Mouse (Mus musculus) embryonic facial prominence, embryonic 14.5 days (tissue): ENCODE measurements at regions not wholly inside any gene's neighbourhood (a gene's known extent, or its start where the extent isn't known, plus 50 kb on each side); places are given as distances from the start of the nearest gene placed in this dataset.

Source experiments
- ATAC-seq: fragments of 200-750 bp; cut with Nextera tagmentation; 2 replicates; pipeline ENCODE4 v1.8.0; 2017; ENCODE audit warnings: low read depth, moderate number of reproducible peaks, moderate TSS enrichment
- DNase-seq: peaks from one replicate; pipeline ENCODE4 v3.0.0-alpha.2; 2015; ENCODE audit warnings: low spot score
- H3K27ac ChIP-seq: fragments of 300-500 bp; sonication (generic); replicated peaks from 2 replicates; pipeline ENCODE4 v1.5.1; 2014; ENCODE audit warnings: low read depth, mild to moderate bottlenecking, low read length, moderate library complexity
- H3K27me3 ChIP-seq: fragments of 300-500 bp; sonication (generic); replicated peaks from 2 replicates; pipeline ENCODE4 v1.6.1; 2014; ENCODE audit warnings: low read length; ENCODE audit not compliant: control insufficient read depth, insufficient read depth
- H3K36me3 ChIP-seq: fragments of 300-500 bp; sonication (generic); 2 replicates; pipeline ENCODE4 v1.6.1; 2014; ENCODE audit warnings: low read length, mixed read lengths; ENCODE audit not compliant: control insufficient read depth, insufficient read depth
- H3K4me1 ChIP-seq: fragments of 300-500 bp; sonication (generic); 2 replicates; pipeline ENCODE4 v1.6.1; 2014; ENCODE audit warnings: antibody characterized with exemption, low read length; ENCODE audit not compliant: control insufficient read depth, insufficient read depth
- H3K4me2 ChIP-seq: fragments of 300-500 bp; sonication (generic); 2 replicates; pipeline ENCODE4 v1.6.1; 2014; ENCODE audit warnings: low read depth, mild to moderate bottlenecking, low read length, moderate library complexity, mixed read lengths
- H3K4me3 ChIP-seq: fragments of 300-500 bp; sonication (generic); 2 replicates; pipeline ENCODE4 v1.5.1; 2014; ENCODE audit warnings: low read depth, mild to moderate bottlenecking, low read length
- H3K9ac ChIP-seq: fragments of 300-500 bp; sonication (generic); 2 replicates; pipeline ENCODE4 v1.6.1; 2014; ENCODE audit warnings: low read depth, mild to moderate bottlenecking, low read length, moderate library complexity, mixed read lengths
- H3K9me3 ChIP-seq: fragments of 300-500 bp; sonication (generic); 2 replicates; pipeline ENCODE4 v1.6.1; 2016; ENCODE audit warnings: low read length; ENCODE audit not compliant: control insufficient read depth
- WGBS: fragments of 180-500 bp; shearing (Covaris S2); extraction: QIAGEN DNeasy Blood & Tissue Kit; methylation state at CpG from one replicate; pipeline ENCODE4 v1.1.7; 2014; 5-methylcytosine and 5-hydroxymethylcytosine counted together

DNA sequence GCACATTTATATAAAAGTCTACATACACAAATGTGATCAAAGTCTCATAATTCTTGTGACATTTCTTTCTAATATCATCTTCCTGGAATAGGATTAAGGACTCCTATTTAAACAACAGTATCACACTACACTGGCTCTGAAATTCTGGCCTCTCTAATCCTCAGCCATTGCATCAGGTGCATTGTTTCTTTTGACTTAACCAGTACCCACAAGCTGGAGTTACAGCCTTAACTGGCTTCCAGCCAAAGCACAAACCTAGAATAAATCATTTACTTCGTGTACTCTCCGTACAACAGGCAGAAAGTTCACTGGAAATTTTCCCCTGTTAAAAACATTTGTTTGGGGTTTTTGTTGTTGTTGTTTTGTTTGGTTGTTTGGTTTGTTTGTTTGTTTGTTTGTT is 773.9 kb upstream of the Pcdh7 start:
- DNase-seq = peak; percentile 59
- Histone ChIP-seq H3K36me3 (no peaks in the 10 kb centered on the region), H3K4me1 (no peaks in the 10 kb centered on the region), H3K9ac (no peak overlapping the region), H3K4me2 (no peak overlapping the region), H3K27ac (no peak overlapping the region), H3K9me3 (no peaks in the 10 kb centered on the region), H3K27me3 (no peaks in the 10 kb centered on the region), H3K4me3 (no peak overlapping the region)
- 46% methylated on average over 2 of the region's 2 CpGs for WGBS
- ATAC-seq = peak; percentile 60; the same call in 1 of the 2 replicates

DNA sequence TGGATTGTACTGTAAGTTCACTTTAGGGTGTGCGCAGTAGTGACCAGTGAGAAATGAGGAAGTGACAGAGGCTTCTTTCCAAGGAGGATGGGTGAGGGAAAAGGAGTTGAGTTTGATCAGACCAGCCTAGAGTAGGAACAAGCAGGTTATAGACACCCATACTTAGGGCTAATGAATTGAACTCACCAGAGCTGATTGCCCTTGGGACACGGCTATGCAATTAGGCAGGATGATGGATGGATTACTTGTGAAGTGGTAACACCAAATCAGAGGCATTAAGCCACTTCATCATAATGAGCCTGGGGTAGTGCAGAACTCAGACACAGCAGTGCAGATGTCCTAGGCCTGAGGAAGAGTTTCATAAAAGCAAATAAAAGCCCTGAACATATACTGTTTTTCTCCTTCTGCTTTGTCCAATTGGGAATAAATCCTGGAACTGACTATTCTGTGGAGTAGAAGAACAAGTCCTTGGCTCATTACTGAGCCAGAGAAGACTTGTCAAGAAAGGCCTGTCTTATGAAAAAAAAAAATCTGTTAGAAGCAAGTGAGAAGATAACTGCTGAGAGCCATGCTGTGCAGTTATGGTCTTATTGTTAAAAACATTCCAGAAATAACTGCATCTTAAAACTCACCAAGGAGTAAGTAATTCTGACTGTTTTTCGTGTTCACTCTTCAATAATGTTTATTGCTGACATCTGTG is 764.8 kb upstream of the Pcdh7 start:
- H3K9ac ChIP-seq = no peak overlapping the region
- no peaks in the 10 kb centered on the region for H3K4me1 ChIP-seq
- WGBS = 68% methylated on average over 3 of the region's 3 CpGs
- DNase-seq (no peak), ATAC-seq (no peak)
- H3K36me3 ChIP-seq = no peaks in the 10 kb centered on the region
- no peaks in the 10 kb centered on the region for H3K9me3 ChIP-seq
- H3K27ac ChIP-seq = no peak overlapping the region
- no peak overlapping the region for H3K4me3 ChIP-seq
- H3K27me3 ChIP-seq = no peaks in the 10 kb centered on the region
- no peak overlapping the region for H3K4me2 ChIP-seq
